Mouse (Mus musculus) erythroblast, embryonic 14.5 days (primary cell): ENCODE data around the gene Hist1h2ab.

Experiments
- GATA1 ChIP-seq: IDR thresholded peaks from 2 replicates; pipeline ENCODE4 v1.6.1; 2012; ENCODE audit warnings: low read length, inconsistent platforms, mixed read lengths
- TAL1 ChIP-seq: IDR thresholded peaks from 3 replicates; pipeline ENCODE4 v1.6.1; 2012; ENCODE audit warnings: low read length, inconsistent platforms, mixed read lengths

- TF ChIP-seq GATA1 = no peak
- no peak for TF ChIP-seq TAL1
These were observed 5.9 kb downstream of the Hist1h2ab start, which contains the start of gene Hist1h4b for GRCm38 (mm10) chr13:23756790-23757189.
